Mouse (Mus musculus) v-Abl transformed pro-B cells (cell line): ENCODE measurements around the gene Hcrt.

ENCODE experiments used
- in situ Hi-C, 2 experiments: fragments of 400-800 bp; cut with MboI; formaldehyde crosslinking; loops; one replicate each; pipeline ENCODE4 v1.15.1; 2025; ENCODE audit not compliant: unreplicated experiment in 2 of 2

Hcrt gene

GRCm38 (mm10) chr11:100718462-100718861, 44.3 kb downstream of the Hcrt start:
- in situ Hi-C loops = loop anchor here (5.0 to 10.0 kb wide), 4 partner anchors 34 to 239 kb away; partner anchors contain the start of gene Hcrt (in 1 of the 2)

GRCm38 (mm10) chr11:100716649-100717048, 46.1 kb downstream of the Hcrt start:
- in situ Hi-C loops = loop anchor here (5.0 to 10.0 kb wide), 4 partner anchors 36 to 241 kb away; partner anchors contain the start of gene Hcrt (in 1 of the 2)

GRCm38 (mm10) chr11:100714948-100715347, 47.8 kb downstream of the Hcrt start:
- in situ Hi-C loops = loop anchor here (5.0 to 10.0 kb wide), 4 partner anchors 37 to 242 kb away; partner anchors contain the start of gene Hcrt (in 1 of the 2)

- in situ Hi-C loops = loop anchor here in 1 of 2 experiments (10.0 kb wide), 1 partner anchor 150 kb away; no protein-coding TSS in a partner anchor
Observed at GRCm38 (mm10) chr11:100714534-100714915, 48.2 kb downstream of the Hcrt start.

GRCm38 (mm10) chr11:100713735-100714533, 48.8 kb downstream of the Hcrt start, which contains the start of gene Hspb9:
TSS of gene Hspb9 (plus strand) at chr11:100713850.
- in situ Hi-C loops = loop anchor here in 1 of 2 experiments (10.0 kb wide), 1 partner anchor 151 kb away; no protein-coding TSS in a partner anchor

GRCm38 (mm10) chr11:100713174-100713573, 49.6 kb downstream of the Hcrt start:
- in situ Hi-C loops = loop anchor here in 1 of 2 experiments (10.0 kb wide), 1 partner anchor 152 kb away; no protein-coding TSS in a partner anchor

- in situ Hi-C loops = loop anchor here in 1 of 2 experiments (10.0 kb wide), 1 partner anchor 153 kb away; no protein-coding TSS in a partner anchor
Observed at GRCm38 (mm10) chr11:100711783-100712615, 50.7 kb downstream of the Hcrt start, which contains the start of gene Kat2a. TSS of gene Kat2a (minus strand) at chr11:100712465.
